Mouse (Mus musculus) limb, embryonic 11.5 days (tissue): Measurements from ENCODE around the gene Coa5. TPM values are rescaled to one million over a fixed set of nuclear protein-coding genes. Genes with fewer than 3 reads are reported as not detected.

Experiments used
- ATAC-seq: fragments of 200-750 bp; cut with Nextera tagmentation; 2 replicates; pipeline ENCODE4 v1.8.0; 2017; ENCODE audit warnings: low read depth; ENCODE audit not compliant: insufficient number of reproducible peaks, low FRiP score, low TSS enrichment
- DNase-seq: peaks from one replicate; pipeline ENCODE4 v3.0.0-alpha.2; 2015; ENCODE audit warnings: low spot score
- H3K27ac ChIP-seq: fragments of 300-500 bp; sonication (generic); replicated peaks from 2 replicates; pipeline ENCODE4 v1.5.1; 2014; ENCODE audit warnings: low read depth, mild to moderate bottlenecking, low read length
- H3K27me3 ChIP-seq: fragments of 300-500 bp; sonication (generic); 2 replicates; pipeline ENCODE4 v1.6.1; 2014; ENCODE audit warnings: mild to moderate bottlenecking, low read length, mixed read lengths; ENCODE audit not compliant: control insufficient read depth, insufficient read depth
- H3K36me3 ChIP-seq: fragments of 300-500 bp; sonication (generic); 2 replicates; pipeline ENCODE4 v1.6.1; 2014; ENCODE audit warnings: mild to moderate bottlenecking, low read length, moderate library complexity, mixed read lengths; ENCODE audit not compliant: control insufficient read depth, insufficient read depth
- H3K4me1 ChIP-seq: fragments of 300-500 bp; sonication (generic); 2 replicates; pipeline ENCODE4 v1.6.1; 2014; ENCODE audit warnings: low read length, mixed read lengths; ENCODE audit not compliant: control insufficient read depth, insufficient read depth
- H3K4me2 ChIP-seq: fragments of 300-500 bp; sonication (generic); 2 replicates; pipeline ENCODE4 v1.6.1; 2014; ENCODE audit warnings: low read depth, mild to moderate bottlenecking, moderate library complexity; ENCODE audit not compliant: severe bottlenecking
- H3K4me3 ChIP-seq: fragments of 300-500 bp; sonication (generic); 2 replicates; pipeline ENCODE4 v1.5.1; 2014; ENCODE audit warnings: low read depth, low read length
- H3K9ac ChIP-seq: fragments of 300-500 bp; sonication (generic); 2 replicates; pipeline ENCODE4 v1.6.1; 2014; ENCODE audit warnings: mild to moderate bottlenecking, low read length
- H3K9me3 ChIP-seq: fragments of 300-500 bp; sonication (generic); 2 replicates; pipeline ENCODE4 v1.6.1; 2016; ENCODE audit warnings: low read length; ENCODE audit not compliant: control insufficient read depth
- WGBS: fragments of 180-500 bp; shearing (Covaris S2); extraction: QIAGEN DNeasy Blood & Tissue Kit; methylation state at CpG from one replicate; pipeline ENCODE4 v1.1.7; 2014; 5-methylcytosine and 5-hydroxymethylcytosine counted together
- polyA plus RNA-seq: library from polyadenylated mRNA; unstranded; fragments of >200 nt; fragmentation: Nextera tagmentation; extraction: Ambion mirVana; gene quantifications from 2 replicates; pipeline ENCODE4 v1.2.1, GENCODE M21; 2014

Gene Coa5
- polyA plus RNA-seq, result 58.8 and 60.5 TPM in 2 replicates

GRCm38 (mm10) chr1:37429366-37430296 is at the start of gene Coa5, which contains the start of gene Unc50:
Coa5 (minus strand) TSS chr1:37430103.
Unc50 (plus strand) TSS chr1:37430139.
- DNase-seq, result peak; percentile 91
- Histone ChIP-seq H3K27ac (0 out of 2 replicates have a peak within 1 kb of the TSS, but pooled peaks have one; percentile 30), H3K4me3 (peak within 1 kb of the TSS; percentile 92), H3K4me2 (peak within 1 kb of the TSS; percentile 80), H3K9ac (peak within 1 kb of the TSS; percentile 85), H3K9me3 (no peaks in the 10 kb centered on the region), H3K36me3 (peaks cover 12% of the 10 kb centered on the region; the same call in 1 of the 2 replicates), H3K27me3 (no peaks in the 10 kb centered on the region), H3K4me1 (peaks cover 6% of the 10 kb centered on the region)
- ATAC-seq, result peak; percentile 96
- 3% methylated on average over 57 of the region's 57 CpGs for WGBS

DNA sequence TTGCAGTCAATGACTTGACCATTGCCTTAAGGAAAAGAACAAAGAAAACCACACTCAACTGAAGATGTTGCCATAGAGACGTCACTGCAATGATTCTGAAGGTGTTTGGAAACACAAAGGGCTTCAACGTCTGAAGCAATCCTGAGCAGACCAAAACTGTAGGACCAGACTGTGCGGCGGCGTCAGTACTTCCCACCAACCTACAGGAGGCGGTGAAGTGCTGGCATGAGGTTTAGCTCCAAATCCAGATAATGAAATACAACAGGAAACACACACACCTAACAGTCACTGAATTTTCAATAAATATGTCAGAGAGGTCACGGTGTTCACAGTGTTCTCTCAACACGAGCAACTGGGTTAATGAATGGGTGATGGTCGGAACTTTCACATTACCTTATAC is 49.2 kb upstream of the Coa5 start:
- Histone ChIP-seq H3K9ac (no peak overlapping the region), H3K36me3 (no peaks in the 10 kb centered on the region), H3K27ac (no peak overlapping the region), H3K4me2 (no peak overlapping the region), H3K4me1 (no peaks in the 10 kb centered on the region), H3K4me3 (no peak overlapping the region), H3K27me3 (no peaks in the 10 kb centered on the region), H3K9me3 (no peaks in the 10 kb centered on the region)
- WGBS, result 79% methylated on average over 9 of the region's 9 CpGs
- DNase-seq (no peak), ATAC-seq (no peak)

DNA sequence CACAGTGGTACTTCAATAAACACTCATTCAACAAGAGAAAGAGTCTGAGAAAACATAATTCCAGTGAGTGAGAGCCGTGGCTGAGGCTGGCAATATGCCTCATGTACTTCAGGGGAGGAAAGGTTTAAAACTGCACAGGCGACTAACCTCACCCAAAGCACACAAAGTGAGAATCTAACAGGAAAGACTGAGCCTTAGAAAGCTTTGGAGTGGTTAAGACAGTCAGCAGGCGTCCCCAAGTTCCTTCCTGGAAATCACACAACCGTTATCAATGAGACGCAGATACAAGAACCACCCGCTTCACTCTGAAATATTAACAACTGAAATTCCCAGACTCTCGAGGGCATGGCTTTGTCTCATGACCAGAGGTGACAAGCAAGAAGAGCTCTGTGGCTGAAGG is 48.5 kb upstream of the Coa5 start:
- ATAC-seq (no peak), DNase-seq (no peak)
- Histone ChIP-seq H3K27ac (no peak overlapping the region), H3K27me3 (no peaks in the 10 kb centered on the region), H3K4me2 (no peak overlapping the region), H3K36me3 (no peaks in the 10 kb centered on the region), H3K9me3 (no peaks in the 10 kb centered on the region), H3K4me3 (no peak overlapping the region), H3K9ac (no peak overlapping the region), H3K4me1 (no peaks in the 10 kb centered on the region)
- whole genome bisulfite sequencing, result 84% methylated on average over 7 of the region's 7 CpGs

- no peak for DNase-seq
- no peaks in the 10 kb centered on the region for H3K36me3 ChIP-seq
- WGBS, result 88% methylated on average over 5 of the region's 5 CpGs
- H3K9me3 ChIP-seq, result no peaks in the 10 kb centered on the region
- no peak for ATAC-seq
- H3K27me3 ChIP-seq, result no peaks in the 10 kb centered on the region
- H3K4me1 ChIP-seq, result no peaks in the 10 kb centered on the region
- H3K9ac ChIP-seq, result no peak overlapping the region
- H3K27ac ChIP-seq, result no peak overlapping the region
- no peak overlapping the region for H3K4me3 ChIP-seq
- no peak overlapping the region for H3K4me2 ChIP-seq
Measured at GRCm38 (mm10) chr1:37477928-37478327, 48.0 kb upstream of the Coa5 start.

DNA sequence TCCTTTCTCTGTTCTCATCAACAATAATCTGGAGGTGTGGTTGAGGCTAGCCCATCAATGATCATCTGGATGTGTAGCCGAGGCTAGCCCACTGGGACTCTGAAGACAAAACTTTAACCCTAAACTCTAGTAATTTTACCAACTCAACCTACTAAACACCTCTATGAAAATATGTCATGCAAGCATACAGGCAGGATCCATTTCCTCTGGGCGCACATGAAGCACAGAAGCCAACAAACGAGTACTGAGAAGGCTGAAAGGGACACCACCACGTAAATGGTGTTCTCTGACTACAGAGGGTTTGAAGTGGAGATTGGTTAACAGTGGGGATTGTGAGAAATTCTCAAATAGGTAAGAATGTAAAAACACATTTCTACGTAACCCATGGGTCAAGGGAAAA is 47.3 kb upstream of the Coa5 start:
- no peak overlapping the region for H3K9ac ChIP-seq
- H3K4me1 ChIP-seq, result no peaks in the 10 kb centered on the region
- H3K36me3 ChIP-seq, result no peaks in the 10 kb centered on the region
- no peaks in the 10 kb centered on the region for H3K9me3 ChIP-seq
- H3K27me3 ChIP-seq, result no peaks in the 10 kb centered on the region
- ATAC-seq (no peak), DNase-seq (no peak)
- H3K4me2 ChIP-seq, result no peak overlapping the region
- H3K4me3 ChIP-seq, result no peak overlapping the region
- H3K27ac ChIP-seq, result no peak overlapping the region
- 92% methylated on average over 5 of the region's 5 CpGs for WGBS

DNA sequence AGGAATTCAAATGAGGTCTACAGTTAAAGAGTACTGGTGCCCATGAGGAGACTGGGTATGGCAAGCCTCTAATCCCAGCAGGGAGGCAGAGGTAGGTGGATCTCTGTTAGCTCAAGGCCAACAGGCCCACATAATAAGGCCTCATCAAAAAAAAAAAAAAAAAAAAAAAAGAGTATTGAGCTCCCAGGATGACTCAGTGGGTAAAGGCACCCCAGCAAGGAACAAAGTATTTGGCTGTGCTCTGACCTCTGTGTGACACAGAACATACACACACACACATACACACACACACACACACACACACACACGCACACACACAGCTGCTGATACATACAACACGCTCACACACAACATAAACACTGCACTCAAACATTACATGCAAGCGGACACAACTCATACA is 45.4 kb upstream of the Coa5 start:
- 88% methylated on average over 3 of the region's 3 CpGs for WGBS
- Histone ChIP-seq H3K4me2 (no peak overlapping the region), H3K4me3 (no peak overlapping the region), H3K9me3 (no peaks in the 10 kb centered on the region), H3K36me3 (no peaks in the 10 kb centered on the region), H3K4me1 (no peaks in the 10 kb centered on the region), H3K9ac (no peak overlapping the region), H3K27me3 (no peaks in the 10 kb centered on the region), H3K27ac (no peak overlapping the region)
- ATAC-seq (no peak), DNase-seq (no peak)

DNA sequence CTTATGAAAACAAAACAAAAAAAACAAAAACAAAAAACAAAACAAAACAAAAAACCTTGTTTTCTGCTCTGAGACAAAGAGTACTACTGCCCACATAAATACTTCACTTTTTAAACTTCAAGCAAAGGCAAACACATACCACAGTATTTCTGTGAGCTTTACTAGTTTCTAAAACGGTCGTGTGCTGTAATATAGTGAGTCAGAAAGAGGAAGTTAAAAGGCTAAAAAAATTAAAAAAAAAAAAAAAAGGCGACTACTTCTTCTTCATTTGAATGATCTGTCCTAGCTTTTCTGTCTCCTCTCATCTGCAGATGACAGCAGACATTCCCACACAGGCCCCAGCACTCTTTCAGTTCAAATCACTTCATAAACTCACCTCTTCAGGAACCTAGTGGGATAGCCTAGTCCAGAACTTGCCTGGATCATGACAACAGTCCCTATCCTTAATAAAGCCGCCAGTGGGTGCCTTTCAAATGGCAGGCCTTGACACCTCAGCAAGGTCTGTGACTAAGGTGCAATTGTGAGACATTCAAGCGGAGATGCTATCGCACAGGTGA is 44.8 kb upstream of the Coa5 start:
- H3K36me3 ChIP-seq, result no peaks in the 10 kb centered on the region
- H3K9me3 ChIP-seq, result no peaks in the 10 kb centered on the region
- DNase-seq, result no peak
- 92% methylated on average over 6 of the region's 6 CpGs for WGBS
- no peak overlapping the region for H3K9ac ChIP-seq
- no peaks in the 10 kb centered on the region for H3K4me1 ChIP-seq
- H3K4me3 ChIP-seq, result no peak overlapping the region
- no peak overlapping the region for H3K4me2 ChIP-seq
- ATAC-seq, result no peak
- H3K27me3 ChIP-seq, result no peaks in the 10 kb centered on the region
- no peak overlapping the region for H3K27ac ChIP-seq

DNA sequence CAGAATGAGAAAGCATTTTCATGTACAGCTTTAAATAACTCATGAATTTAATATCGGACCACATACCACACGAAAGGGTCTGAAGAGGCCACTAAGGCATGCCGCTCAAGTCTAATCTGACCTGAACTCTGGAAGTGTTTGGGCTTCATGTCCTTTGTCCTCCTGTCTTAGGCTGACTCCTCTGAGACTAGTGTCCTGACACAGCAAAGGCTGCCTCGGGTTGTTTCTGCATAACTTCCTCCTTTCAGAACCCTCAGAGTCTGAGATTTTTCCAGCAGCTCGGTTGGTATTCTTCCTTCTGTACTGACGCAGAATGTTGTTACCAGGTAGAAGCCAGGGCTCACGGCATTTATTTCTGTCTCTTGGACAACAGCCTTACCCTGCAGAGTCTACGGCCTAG is 44.1 kb upstream of the Coa5 start:
- Histone ChIP-seq H3K9me3 (no peaks in the 10 kb centered on the region), H3K27ac (no peak overlapping the region), H3K4me1 (no peaks in the 10 kb centered on the region), H3K4me2 (no peak overlapping the region), H3K9ac (no peak overlapping the region), H3K4me3 (no peak overlapping the region), H3K27me3 (no peaks in the 10 kb centered on the region), H3K36me3 (no peaks in the 10 kb centered on the region)
- 91% methylated on average over 8 of the region's 8 CpGs for WGBS
- ATAC-seq (no peak), DNase-seq (no peak)
